Mouse (Mus musculus) cerebellum, postnatal 10 days (tissue): Measurements from ENCODE around the gene Sh3gl1.

ENCODE experiments used
- DNase-seq, 2 experiments: peaks; one replicate each; pipeline ENCODE4 v3.0.0; 2021; ENCODE audit warnings: mixed read lengths in 2 of 2

The Sh3gl1 gene

DNA sequence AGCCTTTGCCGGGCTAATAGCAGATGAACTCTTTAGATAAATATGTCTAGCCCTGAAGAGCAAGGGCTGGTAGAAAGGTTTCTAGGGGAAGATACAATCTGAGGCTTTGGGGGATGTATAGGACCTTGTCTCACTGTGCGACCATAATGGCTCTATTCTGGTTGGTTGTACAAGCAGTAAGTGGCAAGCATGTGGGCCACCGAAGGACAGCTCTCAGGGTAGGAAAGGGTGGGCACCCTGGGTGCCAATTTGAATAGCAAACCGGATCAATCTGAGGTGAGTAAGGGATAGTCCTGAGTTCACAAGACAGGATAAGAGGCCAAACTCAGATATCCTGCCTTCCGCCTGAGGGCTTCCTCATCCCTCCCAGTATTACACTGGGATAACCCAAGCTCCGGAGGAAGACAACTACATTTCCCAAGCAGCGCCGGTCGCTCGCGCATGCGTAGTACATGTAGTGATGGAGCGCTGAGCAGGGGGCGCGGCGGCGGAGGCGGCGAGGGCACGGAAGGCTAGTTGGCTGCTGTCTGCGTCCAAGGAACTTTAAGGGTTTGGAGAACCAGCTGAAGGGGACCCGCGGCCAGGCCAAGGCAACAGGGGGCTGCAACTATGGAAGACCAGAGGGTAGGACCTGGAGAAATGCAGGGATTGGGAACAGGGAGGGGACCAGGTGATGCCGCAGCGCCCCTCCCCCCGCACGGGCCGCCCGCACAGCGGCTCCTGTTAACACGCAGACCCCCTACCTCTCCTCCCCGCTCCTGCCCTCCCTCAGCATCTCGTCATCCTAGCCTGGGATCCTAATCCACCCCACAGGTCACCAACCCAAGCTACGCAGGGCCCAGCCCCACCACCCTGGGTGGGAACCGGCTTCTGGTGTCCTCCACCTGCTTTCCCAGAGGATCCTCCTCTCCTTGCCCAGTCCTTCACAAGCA lies 50.1 kb downstream of the Sh3gl1 start, which contains the start of gene Fsd1:
Fsd1 (plus strand) TSS at position 480 of the 932 bp plus-strand sequence.
- peak; percentile 90 to 94 for DNase-seq

DNA sequence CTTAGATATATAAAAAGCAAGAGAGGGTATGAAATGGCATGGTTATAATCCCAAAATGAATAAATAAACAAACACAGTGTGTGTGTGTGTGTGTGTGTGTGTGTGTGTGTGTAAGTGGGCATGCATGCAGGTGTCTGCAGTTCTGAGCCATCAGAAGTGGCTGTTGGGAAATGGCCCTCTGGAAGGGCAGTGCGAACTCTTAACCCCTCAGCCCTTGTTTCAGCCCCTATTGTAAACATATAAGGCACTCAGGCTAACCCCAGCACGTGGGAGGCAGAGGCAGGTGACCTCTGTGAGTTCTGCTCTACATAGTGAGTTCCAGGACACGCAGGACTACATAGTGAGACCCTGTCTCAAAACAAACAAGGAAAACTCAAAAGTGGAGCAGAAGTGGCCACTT lies 59.1 kb downstream of the Sh3gl1 start:
- no peak for DNase-seq

DNA sequence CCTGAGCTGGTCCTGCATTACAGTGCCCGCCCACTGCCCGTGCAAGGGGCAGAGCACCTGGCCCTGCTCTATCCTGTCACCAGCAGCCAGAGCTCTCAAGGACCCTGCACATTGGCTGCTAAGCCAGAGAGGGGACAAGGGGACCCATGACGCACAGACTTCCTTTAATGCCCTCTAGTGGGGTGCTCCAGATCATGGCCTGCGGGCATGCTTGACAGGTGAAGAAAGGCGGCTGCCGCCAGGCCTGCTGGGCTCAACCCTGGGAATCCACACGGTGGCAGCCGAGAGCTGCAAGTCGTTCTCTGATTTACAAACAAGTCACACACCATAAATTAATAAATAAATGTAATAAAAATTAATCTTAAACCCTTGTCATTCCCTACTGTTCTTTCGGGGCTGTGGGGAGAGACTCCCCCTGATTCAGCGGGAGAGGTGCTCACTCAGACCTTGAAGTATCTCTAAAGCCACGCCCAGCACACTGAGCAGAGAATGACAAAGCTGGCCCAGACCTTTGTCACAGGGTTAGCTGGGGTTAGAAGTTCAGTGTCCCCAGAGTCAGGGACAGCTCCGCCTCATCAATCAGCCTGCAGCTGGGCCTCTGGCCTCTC lies 60.1 kb downstream of the Sh3gl1 start:
- peak; percentile 92 to 93 for DNase-seq

DNA sequence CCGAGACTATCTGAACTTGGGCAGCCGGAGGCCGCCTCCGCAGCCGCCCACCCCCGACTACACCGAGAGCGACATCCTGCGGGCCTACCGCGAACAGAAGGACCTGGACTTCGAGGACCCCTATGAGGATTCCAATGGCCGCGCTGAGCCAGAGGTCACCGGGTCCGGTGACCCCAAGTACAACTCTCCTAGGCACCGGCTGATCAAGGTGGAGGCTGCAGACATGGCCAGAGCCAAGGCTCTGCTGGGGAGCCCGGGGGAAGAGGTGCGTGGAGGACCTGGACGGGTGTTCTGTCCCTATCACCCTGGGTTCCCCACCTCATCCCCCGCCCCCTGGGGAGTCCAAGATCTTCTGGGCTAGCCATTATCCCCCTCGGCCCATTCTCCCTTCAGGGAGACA lies 65.0 kb downstream of the Sh3gl1 start:
- DNase-seq: peak; percentile 48 to 54

DNA sequence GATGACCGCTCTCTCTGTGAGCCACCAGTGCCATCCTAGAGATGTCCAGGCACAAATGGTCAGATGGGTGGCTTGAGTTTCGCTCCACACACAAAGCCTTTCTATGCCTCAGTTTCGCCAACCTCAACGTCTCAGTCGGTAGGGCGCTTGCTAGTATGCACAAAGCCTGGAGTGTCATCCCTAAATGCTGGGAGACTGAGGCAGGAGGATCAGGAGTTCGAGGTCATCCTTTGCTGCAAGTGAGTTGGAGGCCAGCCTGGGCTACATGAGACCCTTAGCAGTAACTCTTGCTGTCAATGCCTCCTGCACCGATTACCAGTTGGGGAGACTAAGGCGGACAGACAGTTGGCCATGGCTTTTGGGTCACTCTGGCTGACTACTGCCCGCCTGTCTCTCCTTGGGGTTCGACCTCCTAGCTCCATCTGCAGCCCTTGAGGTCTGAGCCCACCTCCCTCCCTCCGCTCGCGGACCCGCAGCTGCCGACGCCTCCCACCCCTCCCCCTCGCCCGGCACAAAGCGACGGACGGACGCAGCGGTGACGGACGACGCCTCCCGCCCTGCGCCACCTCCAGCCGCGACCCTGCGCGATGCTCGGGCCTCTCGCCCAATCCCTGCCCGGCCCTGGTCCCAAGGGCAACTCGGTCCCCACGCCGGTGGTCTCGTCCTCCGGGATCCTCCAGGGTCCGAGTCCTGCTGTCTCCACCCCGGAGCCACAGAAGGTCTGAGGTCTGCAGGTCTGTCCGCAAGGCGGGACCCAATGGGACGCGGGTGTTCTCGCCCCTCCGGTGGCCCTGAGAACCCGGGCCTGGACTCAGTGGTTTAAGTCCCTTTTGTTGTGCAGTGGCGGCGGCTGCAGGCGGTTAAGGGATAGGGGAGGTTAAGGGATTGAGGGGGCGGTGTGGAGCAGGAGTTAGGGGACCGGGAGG lies 66.2 kb downstream of the Sh3gl1 start, which contains the start of gene Shd:
Shd (plus strand) TSS at position 502 of the 926 bp plus-strand sequence.
- peak; percentile 87 to 89 for DNase-seq

DNA sequence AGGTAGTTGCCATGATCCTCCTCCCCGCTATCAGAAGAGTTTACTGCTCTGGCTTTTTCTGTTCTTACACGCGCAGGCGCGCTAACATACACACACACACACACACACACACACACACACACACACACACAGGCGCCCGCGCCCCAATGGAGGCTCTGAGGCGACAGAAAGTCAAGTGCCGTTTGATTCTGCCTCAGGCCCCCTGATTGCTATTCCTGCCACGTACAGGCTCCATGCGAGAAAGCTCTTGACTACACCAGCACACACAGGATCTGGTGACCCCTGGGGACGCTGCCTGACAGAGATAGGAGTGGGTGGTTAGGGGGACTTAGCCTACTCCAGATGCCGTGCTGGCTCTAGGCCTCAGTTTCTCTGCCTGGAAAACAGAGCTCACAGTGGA lies 66.9 kb downstream of the Sh3gl1 start:
- DNase-seq: peak; percentile 78 to 79

DNA sequence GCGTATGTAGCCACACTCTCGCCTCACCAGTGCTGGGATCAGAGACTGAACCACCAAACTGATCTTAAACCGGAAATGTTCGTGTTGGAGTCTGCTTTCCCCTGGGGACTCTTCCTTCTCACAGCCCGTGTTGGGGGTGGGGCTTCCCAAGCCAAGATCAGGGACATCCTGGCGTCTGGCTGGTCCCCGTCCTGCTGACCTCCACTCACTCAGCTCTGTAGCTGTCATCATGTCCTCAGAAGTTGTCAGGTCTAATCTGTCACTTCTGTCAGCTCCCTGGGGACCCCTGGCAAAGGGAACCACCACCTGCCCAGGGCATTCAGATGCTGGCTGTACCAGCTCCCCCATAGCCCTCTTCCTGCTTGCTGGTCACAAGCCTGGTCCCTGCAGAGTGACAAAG lies 68.2 kb downstream of the Sh3gl1 start:
- peak; percentile 63 to 66 for DNase-seq

DNA sequence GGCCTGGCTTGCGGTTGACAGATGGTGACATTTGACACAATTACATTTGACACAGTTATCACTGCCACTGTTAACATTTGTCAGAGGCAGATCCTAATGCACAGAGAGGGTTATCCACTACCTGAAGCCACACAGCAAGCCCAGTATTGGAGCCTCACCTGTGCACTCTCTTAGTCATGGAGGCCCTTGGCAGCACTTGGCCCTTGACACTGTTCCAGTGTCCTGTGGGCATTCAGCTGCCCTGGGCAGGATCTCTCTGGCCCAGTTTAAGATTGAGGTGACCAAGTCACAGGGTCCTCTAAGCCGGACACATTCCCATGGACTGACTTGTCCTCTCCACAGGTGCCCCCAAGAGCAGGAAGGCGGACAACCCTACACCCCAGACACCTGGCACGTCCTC lies 69.2 kb downstream of the Sh3gl1 start:
- peak in 1 of 2 experiments; percentile 37 for DNase-seq
